ENCODE assay signal across 15 mouse cellular contexts in the genomic region with DNA sequence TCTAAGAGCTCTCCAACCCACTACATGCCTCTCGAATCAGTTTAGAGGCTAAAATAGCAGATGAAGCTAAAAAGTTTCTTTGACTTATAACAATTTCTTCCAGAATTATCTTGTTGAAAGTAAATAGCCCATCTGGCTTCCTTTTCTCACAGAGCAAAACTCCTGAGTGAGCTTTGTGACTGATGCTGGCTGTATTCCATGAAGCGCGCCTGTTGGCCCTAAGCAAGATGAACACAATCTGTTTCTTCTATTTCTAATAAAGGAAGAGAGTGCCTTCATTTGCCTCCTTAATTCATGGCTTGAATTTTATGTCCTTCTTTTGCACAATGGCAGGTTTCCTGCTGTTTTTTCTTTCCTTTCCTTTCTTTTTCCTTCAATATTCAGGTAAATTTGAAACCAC. TPM values are rescaled to one million over a fixed set of nuclear protein-coding genes. Genes with fewer than 3 reads are reported as not detected.
A peak's percentile ranks its signal among the peaks of the same experiment; 100 is the strongest.
DNase-seq lines count a peak whose midpoint lies in the region; ATAC-seq and TF ChIP-seq lines count a peak whose summit lies in the region.
"Had no signal": no experiment of that assay in that cellular context is flagged by ENCODE, and none has a peak within 500 bp of the region (broad histone marks: within the 10 kb centered on the region; RNA-seq: fewer than 3 reads in every experiment).

No protein-coding gene starts in this region.

- no peaks in the 10 kb centered on the region for H3K9me3 ChIP-seq in forebrain, postnatal 0 days (ENCODE audit: low read length)
- H3K9me3 ChIP-seq in forebrain, embryonic 12.5 days, result no peaks in the 10 kb centered on the region
- H3K9me3 ChIP-seq: heart, embryonic 13.5 days; kidney, embryonic 15.5 days; liver, embryonic 13.5 days; midbrain, embryonic 13.5 days had no signal

- peak; percentile 34 for DNase-seq in forebrain, postnatal 0 days
- peak; percentile 29 for DNase-seq in layer of hippocampus, adult 11-12 months (ENCODE audit: low spot score)
- no peak for DNase-seq in layer of hippocampus, postnatal 10 days (ENCODE audit: low spot score in 2 of 2)
- DNase-seq in brain, embryonic 14.5 days (ENCODE audit: low read depth), result peak; percentile 74
- DNase-seq in cerebellum, postnatal 14 days, result peak; percentile 58 to 71
- DNase-seq in spleen, postnatal 4 days (ENCODE audit: low spot score in 2 of 2), result no peak
- DNase-seq in spleen, adult 12 weeks (ENCODE audit: low spot score), result no peak
- DNase-seq: adrenal gland, adult 2 months; liver, embryonic 13.5 days; thymus, adult 2 months had no signal

- H3K36me3 ChIP-seq in forebrain, postnatal 0 days (ENCODE audit: insufficient read depth), result no peaks in the 10 kb centered on the region
- no peaks in the 10 kb centered on the region for H3K36me3 ChIP-seq in forebrain, embryonic 12.5 days (replicated peaks)
- H3K36me3 ChIP-seq: heart, embryonic 13.5 days; kidney, embryonic 15.5 days; liver, embryonic 13.5 days; midbrain, embryonic 13.5 days had no signal

- no peak for TF ChIP-seq POLR2A in brain, embryonic 14.5 days (IDR thresholded peaks at IDR 0.05; ENCODE audit: borderline replicate concordance, extremely low read depth, insufficient read depth, insufficient read length, poor library complexity, severe bottlenecking)

- no peak overlapping the region for H3K4me3 ChIP-seq in forebrain, postnatal 0 days (ENCODE audit: low read depth, low read length)
- no peak overlapping the region for H3K4me3 ChIP-seq in forebrain, embryonic 12.5 days (replicated peaks)
- H3K4me3 ChIP-seq: heart, embryonic 13.5 days; kidney, embryonic 15.5 days; liver, embryonic 13.5 days; midbrain, embryonic 13.5 days had no signal

- no peak overlapping the region for H3K27ac ChIP-seq in forebrain, postnatal 0 days (ENCODE audit: low read depth, low read length)
- no peak overlapping the region for H3K27ac ChIP-seq in forebrain, embryonic 12.5 days
- H3K27ac ChIP-seq: heart, embryonic 13.5 days; kidney, embryonic 15.5 days; liver, embryonic 13.5 days; midbrain, embryonic 13.5 days had no signal

- ATAC-seq in forebrain, postnatal 0 days, result no peak
- ATAC-seq in forebrain, embryonic 12.5 days (ENCODE audit: low FRiP score), result no peak
- ATAC-seq: hindbrain, embryonic 16.5 days; midbrain, embryonic 13.5 days had no signal

- no peak overlapping the region for H3K9ac ChIP-seq in forebrain, postnatal 0 days
- H3K9ac ChIP-seq in forebrain, embryonic 12.5 days, result no peak overlapping the region
- H3K9ac ChIP-seq: heart, embryonic 13.5 days; kidney, embryonic 15.5 days; liver, embryonic 13.5 days; midbrain, embryonic 13.5 days had no signal

- H3K4me1 ChIP-seq in forebrain, postnatal 0 days (ENCODE audit: insufficient read depth), result no peaks in the 10 kb centered on the region
- no peaks in the 10 kb centered on the region for H3K4me1 ChIP-seq in forebrain, embryonic 12.5 days
- H3K4me1 ChIP-seq: heart, embryonic 13.5 days; kidney, embryonic 15.5 days; liver, embryonic 13.5 days; midbrain, embryonic 13.5 days had no signal

- H3K27me3 ChIP-seq in forebrain, postnatal 0 days (ENCODE audit: insufficient read depth, low read length), result no peaks in the 10 kb centered on the region
- no peaks in the 10 kb centered on the region for H3K27me3 ChIP-seq in forebrain, embryonic 12.5 days
- H3K27me3 ChIP-seq: heart, embryonic 13.5 days; kidney, embryonic 15.5 days; liver, embryonic 13.5 days; midbrain, embryonic 13.5 days had no signal

- no peak overlapping the region for H3K4me2 ChIP-seq in forebrain, postnatal 0 days (ENCODE audit: low read depth)
- no peak overlapping the region for H3K4me2 ChIP-seq in forebrain, embryonic 12.5 days
- H3K4me2 ChIP-seq: heart, embryonic 13.5 days; kidney, embryonic 15.5 days; liver, embryonic 13.5 days; midbrain, embryonic 13.5 days had no signal

- TF ChIP-seq CTCF in forebrain, postnatal 0 days (IDR thresholded peaks at IDR 0.05; ENCODE audit: low read depth), result no peak
- TF ChIP-seq CTCF in brain, embryonic 14.5 days (IDR thresholded peaks at IDR 0.05; ENCODE audit: borderline replicate concordance, extremely low read depth, insufficient read depth, insufficient read length), result no peak

- WGBS in forebrain, postnatal 0 days, result 53% methylated on average over 3 of the region's 3 CpGs
- 90% methylated on average over 3 of the region's 3 CpGs for WGBS in forebrain, embryonic 12.5 days

RNA-seq across cellular contexts. Expression of a gene that starts 14.0 kb away (rescaled TPM):
- total RNA-seq in forebrain, postnatal 0 days (2014; rRNA removed), result 6.8 and 8.0 TPM in 2 replicates
- 5.8 and 6.2 TPM in 2 replicates for polyA plus RNA-seq in forebrain, postnatal 0 days (2015; fragmentation: Nextera tagmentation; extraction: Ambion mirVana)
- polyA plus RNA-seq in forebrain, embryonic 12.5 days (2016; fragmentation: Nextera tagmentation; extraction: Ambion mirVana), result 1.5 and 2.2 TPM in 2 replicates
- 10 to 100 TPM; 15.7 to 19.9 TPM for total RNA-seq in layer of hippocampus, postnatal 10 days (2021)
- polyA plus RNA-seq in brain, embryonic 14.5 days (2012; rRNA removed), result 4.3 and 5.7 TPM in 2 replicates

RNA-seq across cellular contexts. Expression of a gene that starts 14.1 kb away (rescaled TPM):
- 2.0 and 6.2 TPM in 2 replicates for total RNA-seq in forebrain, postnatal 0 days (2014; rRNA removed)
- polyA plus RNA-seq in forebrain, postnatal 0 days (2015; fragmentation: Nextera tagmentation; extraction: Ambion mirVana), result 12.6 and 20.7 TPM in 2 replicates
- polyA plus RNA-seq in forebrain, embryonic 12.5 days (2016; fragmentation: Nextera tagmentation; extraction: Ambion mirVana), result 4.9 and 7.4 TPM in 2 replicates
- total RNA-seq in layer of hippocampus, postnatal 10 days (2021), result 10 to 100 TPM; 17.5 to 18.2 TPM
- polyA plus RNA-seq in brain, embryonic 14.5 days (2012; rRNA removed), result 6.2 and 9.8 TPM in 2 replicates

Comparison
In these comparisons a context has a peak if more than half of its experiments do, and no peak if none do; other contexts are left out.
1. DNase-seq: peak in forebrain, postnatal 0 days (single experiment), layer of hippocampus, adult 11-12 months (single experiment), brain, embryonic 14.5 days (single experiment) and cerebellum, postnatal 14 days (2 of 2); none in layer of hippocampus, postnatal 10 days (0 of 2), spleen, postnatal 4 days (0 of 2) and spleen, adult 12 weeks (single experiment).